Mouse (Mus musculus): ENCODE measurements at regions not wholly inside any gene's neighbourhood (a gene's known extent, or its start where the extent isn't known, plus 50 kb on each side); places are given as distances from the start of the nearest gene placed in this dataset.
"Not testable (repeated sequence)": the region's sequence is repeated elsewhere in the genome, so short reads cannot be mapped to it uniquely, and the experiment has no call there.

GRCm38 (mm10) chr8:115977152-115977551 is 269.6 kb upstream of the Maf start:
- H3K36me3 ChIP-seq (replicated peaks; ENCODE audit: control insufficient read depth, insufficient read depth, low read depth) = no peaks in the 10 kb centered on the region
- no peak overlapping the region for H3K4me2 ChIP-seq (ENCODE audit: low read depth)
- H3K27ac ChIP-seq = no peak overlapping the region
- no peaks in the 10 kb centered on the region for H3K9me3 ChIP-seq (ENCODE audit: control insufficient read depth, low read length)
- H3K9ac ChIP-seq (replicated peaks) = no peak overlapping the region
- no peaks in the 10 kb centered on the region for H3K4me1 ChIP-seq (replicated peaks; ENCODE audit: control insufficient read depth in 2 of 2, insufficient read depth in 2 of 2, low read length in 1 of 2)
- ATAC-seq (ENCODE audit: insufficient read depth) (no peak), DNase-seq (ENCODE audit: low read depth in 3 of 3, low spot score in 3 of 3) (no peak)
- TF ChIP-seq EP300 (IDR thresholded peaks at IDR 0.05; ENCODE audit: low read depth) (no peak), CTCF (IDR thresholded peaks at IDR 0.05; ENCODE audit: low read depth) (no peak)
- WGBS (ENCODE audit: insufficient replicate concordance) = 52% methylated on average over 4 of the region's 4 CpGs
- H3K4me3 ChIP-seq (ENCODE audit: insufficient read depth in 1 of 2, low read depth in 2 of 2, low read length in 2 of 2) = no peak overlapping the region
- H3K27me3 ChIP-seq (ENCODE audit: control insufficient read depth, insufficient read depth, low read length) = no peaks in the 10 kb centered on the region

- Histone ChIP-seq H3K36me3 (replicated peaks; ENCODE audit: control insufficient read depth, insufficient read depth, low read depth) (no peaks in the 10 kb centered on the region), H3K4me1 (replicated peaks; ENCODE audit: control insufficient read depth in 2 of 2, insufficient read depth in 2 of 2, low read length in 1 of 2) (no peaks in the 10 kb centered on the region), H3K27ac (no peak overlapping the region), H3K9ac (replicated peaks) (no peak overlapping the region), H3K4me3 (ENCODE audit: insufficient read depth in 1 of 2, low read depth in 2 of 2, low read length in 2 of 2) (no peak overlapping the region), H3K9me3 (ENCODE audit: control insufficient read depth, low read length) (no peaks in the 10 kb centered on the region), H3K27me3 (ENCODE audit: control insufficient read depth, insufficient read depth, low read length) (no peaks in the 10 kb centered on the region), H3K4me2 (ENCODE audit: low read depth) (no peak overlapping the region)
- TF ChIP-seq EP300 (IDR thresholded peaks at IDR 0.05; ENCODE audit: low read depth) (no peak), CTCF (IDR thresholded peaks at IDR 0.05; ENCODE audit: low read depth) (no peak)
- ATAC-seq (ENCODE audit: insufficient read depth) = no peak
- 8% methylated on average over 2 of the region's 2 CpGs for WGBS (ENCODE audit: insufficient replicate concordance)
- no peak for DNase-seq (ENCODE audit: low read depth in 3 of 3, low spot score in 3 of 3)
Observed at GRCm38 (mm10) chr8:115974706-115975105, 267.1 kb upstream of the Maf start.

- not testable (repeated sequence) for H3K9ac ChIP-seq (replicated peaks); H3K36me3 ChIP-seq (replicated peaks; ENCODE audit: control insufficient read depth, insufficient read depth, low read depth); ATAC-seq (ENCODE audit: insufficient read depth); H3K4me3 ChIP-seq (ENCODE audit: insufficient read depth in 1 of 2, low read depth in 2 of 2, low read length in 2 of 2); H3K27me3 ChIP-seq (ENCODE audit: control insufficient read depth, insufficient read depth, low read length); H3K9me3 ChIP-seq (ENCODE audit: control insufficient read depth, low read length); DNase-seq (ENCODE audit: low read depth in 3 of 3, low spot score in 3 of 3); H3K4me1 ChIP-seq (replicated peaks; ENCODE audit: control insufficient read depth in 2 of 2, insufficient read depth in 2 of 2, low read length in 1 of 2); H3K27ac ChIP-seq; H3K4me2 ChIP-seq (ENCODE audit: low read depth)
- whole genome bisulfite sequencing (ENCODE audit: insufficient replicate concordance) = 58% methylated on average over 2 of the region's 2 CpGs
Observed at GRCm38 (mm10) chr8:115971351-115971750, 263.8 kb upstream of the Maf start.

GRCm38 (mm10) chr8:115968121-115968520 is 260.5 kb upstream of the Maf start:
- ATAC-seq (ENCODE audit: insufficient read depth) (no peak), DNase-seq (ENCODE audit: low read depth in 3 of 3, low spot score in 3 of 3) (no peak)
- WGBS (ENCODE audit: insufficient replicate concordance) = 50% methylated on average over 5 of the region's 5 CpGs
- Histone ChIP-seq H3K4me1 (replicated peaks; ENCODE audit: control insufficient read depth in 2 of 2, insufficient read depth in 2 of 2, low read length in 1 of 2) (no peaks in the 10 kb centered on the region), H3K9me3 (ENCODE audit: control insufficient read depth, low read length) (no peaks in the 10 kb centered on the region), H3K4me3 (ENCODE audit: insufficient read depth in 1 of 2, low read depth in 2 of 2, low read length in 2 of 2) (no peak overlapping the region), H3K4me2 (ENCODE audit: low read depth) (no peak overlapping the region), H3K27me3 (ENCODE audit: control insufficient read depth, insufficient read depth, low read length) (no peaks in the 10 kb centered on the region), H3K9ac (replicated peaks) (no peak overlapping the region), H3K27ac (no peak overlapping the region), H3K36me3 (replicated peaks; ENCODE audit: control insufficient read depth, insufficient read depth, low read depth) (no peaks in the 10 kb centered on the region)
- TF ChIP-seq CTCF (IDR thresholded peaks at IDR 0.05; ENCODE audit: low read depth) (no peak), EP300 (IDR thresholded peaks at IDR 0.05; ENCODE audit: low read depth) (no peak)

GRCm38 (mm10) chr8:115965981-115966380 is 258.4 kb upstream of the Maf start:
- Histone ChIP-seq H3K27ac (no peak overlapping the region), H3K4me2 (ENCODE audit: low read depth) (no peak overlapping the region), H3K36me3 (replicated peaks; ENCODE audit: control insufficient read depth, insufficient read depth, low read depth) (no peaks in the 10 kb centered on the region), H3K4me3 (ENCODE audit: insufficient read depth in 1 of 2, low read depth in 2 of 2, low read length in 2 of 2) (no peak overlapping the region), H3K9ac (replicated peaks) (no peak overlapping the region), H3K4me1 (replicated peaks; ENCODE audit: control insufficient read depth in 2 of 2, insufficient read depth in 2 of 2, low read length in 1 of 2) (no peaks in the 10 kb centered on the region), H3K9me3 (ENCODE audit: control insufficient read depth, low read length) (no peaks in the 10 kb centered on the region), H3K27me3 (ENCODE audit: control insufficient read depth, insufficient read depth, low read length) (no peaks in the 10 kb centered on the region)
- WGBS (ENCODE audit: insufficient replicate concordance) = 61% methylated on average over 7 of the region's 7 CpGs
- ATAC-seq (ENCODE audit: insufficient read depth) = no peak
- no peak for DNase-seq (ENCODE audit: low read depth in 3 of 3, low spot score in 3 of 3)
- no peak for TF ChIP-seq EP300 (IDR thresholded peaks at IDR 0.05; ENCODE audit: low read depth)
- TF ChIP-seq CTCF (IDR thresholded peaks at IDR 0.05; ENCODE audit: low read depth) = no peak

- TF ChIP-seq EP300 (IDR thresholded peaks at IDR 0.05; ENCODE audit: low read depth) (no peak), CTCF (IDR thresholded peaks at IDR 0.05; ENCODE audit: low read depth) (no peak)
- Histone ChIP-seq H3K27me3 (ENCODE audit: control insufficient read depth, insufficient read depth, low read length) (no peaks in the 10 kb centered on the region), H3K4me3 (ENCODE audit: insufficient read depth in 1 of 2, low read depth in 2 of 2, low read length in 2 of 2) (no peak overlapping the region), H3K9ac (replicated peaks) (no peak overlapping the region), H3K4me2 (ENCODE audit: low read depth) (no peak overlapping the region), H3K9me3 (ENCODE audit: control insufficient read depth, low read length) (no peaks in the 10 kb centered on the region), H3K36me3 (replicated peaks; ENCODE audit: control insufficient read depth, insufficient read depth, low read depth) (no peaks in the 10 kb centered on the region), H3K27ac (no peak overlapping the region), H3K4me1 (replicated peaks; ENCODE audit: control insufficient read depth in 2 of 2, insufficient read depth in 2 of 2, low read length in 1 of 2) (no peaks in the 10 kb centered on the region)
- 68% methylated on average over 5 of the region's 5 CpGs for WGBS (ENCODE audit: insufficient replicate concordance)
- ATAC-seq (ENCODE audit: insufficient read depth) (no peak), DNase-seq (ENCODE audit: low read depth in 3 of 3, low spot score in 3 of 3) (no peak)
Observed at GRCm38 (mm10) chr8:115955371-115955770, 247.8 kb upstream of the Maf start.

All from liver, embryonic 14.5 days (tissue).